Mouse (Mus musculus): ENCODE results near the gene Prss53. TPM values are rescaled to one million over a fixed set of nuclear protein-coding genes. Genes with fewer than 3 reads are reported as not detected.
"Not testable (repeated sequence)": the region's sequence is repeated elsewhere in the genome, so short reads cannot be mapped to it uniquely, and the experiment has no call there.

The Prss53 gene
- total RNA-seq, 1 experiment from 2014 or later: 0.27 TPM

- peak; percentile 62 for ATAC-seq (replicated peaks; ENCODE audit: low read depth, poor library complexity, severe bottlenecking)
These were observed 14.1 kb downstream of the Prss53 start, which contains the start of gene Zfp668 for GRCm38 (mm10) chr7:127876467-127877348. Gene Zfp668 (minus strand): TSS chr7:127876828.

- peak; percentile 62 for ATAC-seq (replicated peaks; ENCODE audit: low read depth, poor library complexity, severe bottlenecking)
These were observed 14.7 kb downstream of the Prss53 start, which contains the start of gene Zfp646 for GRCm38 (mm10) chr7:127876041-127876466. Gene Zfp646 (plus strand): TSS chr7:127876221.

DNA sequence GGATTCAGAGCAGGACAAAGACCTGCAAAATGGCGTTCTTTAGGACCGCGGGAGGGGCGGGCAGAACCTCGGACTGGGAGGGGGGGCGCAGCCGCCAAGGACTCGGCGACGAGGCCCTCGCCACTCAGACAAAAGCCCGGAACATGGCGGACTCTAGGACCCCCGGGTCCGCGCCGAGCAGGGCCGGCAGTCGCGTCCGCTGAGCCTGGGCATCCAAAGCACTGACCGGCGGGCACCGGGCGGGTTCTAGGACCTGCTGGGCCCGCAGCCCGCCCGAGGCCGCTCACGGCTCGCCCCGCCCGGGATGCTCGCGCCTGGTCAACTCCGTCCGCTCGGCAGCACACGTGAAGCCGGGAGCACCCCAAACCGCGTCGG, 15.2 kb downstream of the Prss53 start:
- peak; percentile 72 for ATAC-seq (replicated peaks; ENCODE audit: low read depth, poor library complexity, severe bottlenecking)

DNA sequence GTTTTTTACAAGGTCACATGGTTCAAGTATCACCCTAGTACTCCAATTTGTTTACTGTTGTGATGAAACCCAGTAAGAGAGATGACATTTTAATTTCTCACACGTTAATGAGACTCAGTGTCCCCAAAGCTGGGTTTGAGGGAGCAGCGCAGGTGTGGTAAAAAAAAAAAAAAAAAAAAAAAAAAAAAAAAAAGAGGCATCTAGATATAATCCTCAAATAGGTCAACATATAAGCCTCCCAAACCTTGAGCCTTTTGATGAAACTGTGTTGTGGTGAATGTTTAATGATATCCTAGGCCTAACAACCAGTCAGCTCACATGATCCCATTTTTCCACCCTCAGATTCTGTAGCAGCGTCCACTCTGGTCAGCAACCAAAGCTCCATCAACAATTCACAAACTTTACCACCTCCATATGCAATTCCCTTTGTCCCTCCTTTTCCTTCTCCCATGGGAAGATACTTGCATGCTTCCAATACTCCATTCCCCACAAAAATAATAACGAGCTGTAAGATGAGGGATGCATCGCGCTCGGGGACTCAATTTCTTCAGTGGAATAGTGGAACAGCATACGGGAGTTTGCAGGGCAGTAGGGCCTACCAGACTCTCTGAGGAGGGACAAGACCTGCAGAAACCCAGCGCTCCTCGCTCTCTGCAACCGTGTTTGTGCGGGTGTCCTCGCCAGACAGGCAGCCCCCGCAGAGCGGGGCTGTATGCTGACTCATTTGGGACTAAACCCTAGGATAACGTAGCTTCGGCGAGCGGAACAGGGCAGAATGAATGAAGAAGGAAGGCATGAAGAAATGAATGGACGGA, 15.8 kb downstream of the Prss53 start:
- ATAC-seq (replicated peaks; ENCODE audit: low read depth, poor library complexity, severe bottlenecking): peak; percentile 6; the same call in 1 of the 2 replicates

DNA sequence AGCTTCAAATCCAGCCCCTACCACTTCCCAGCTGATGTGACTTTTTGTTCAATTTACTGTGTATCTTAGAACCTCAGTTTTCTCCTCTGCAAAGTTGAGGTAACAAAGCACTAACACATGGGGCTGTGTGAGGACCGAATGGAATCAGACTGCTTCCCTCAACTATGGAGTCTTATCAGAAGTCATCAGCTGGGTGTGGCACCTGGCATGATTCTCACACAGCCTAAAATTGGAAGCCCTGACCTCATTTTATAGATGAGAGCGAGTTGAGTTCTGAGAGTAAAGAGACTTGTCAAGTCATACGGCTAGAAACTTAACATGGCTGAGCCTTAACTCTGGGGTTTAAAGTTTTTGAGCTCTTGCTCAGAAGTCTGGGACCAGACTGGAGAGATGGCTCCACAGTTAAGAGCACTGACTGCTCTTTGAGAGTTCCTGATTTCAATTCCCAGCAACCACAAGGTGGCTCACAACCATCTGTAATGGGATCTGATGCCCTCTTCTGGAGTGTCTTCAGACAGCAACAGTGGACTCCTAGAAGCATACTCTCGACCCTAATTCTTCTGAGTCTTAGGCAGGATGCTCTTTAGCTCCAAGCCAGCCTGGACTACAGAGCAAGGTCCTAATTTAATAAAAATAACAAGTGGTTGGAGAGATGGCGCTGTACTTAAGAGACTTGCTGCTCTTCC, 20.5 kb downstream of the Prss53 start:
- ATAC-seq (replicated peaks; ENCODE audit: low read depth, poor library complexity, severe bottlenecking): no peak

- no peak for ATAC-seq (replicated peaks; ENCODE audit: low read depth, poor library complexity, severe bottlenecking)
These were observed 21.5 kb downstream of the Prss53 start for GRCm38 (mm10) chr7:127869149-127869810.

GRCm38 (mm10) chr7:127867641-127868040, 23.1 kb downstream of the Prss53 start:
- ATAC-seq (replicated peaks; ENCODE audit: low read depth, poor library complexity, severe bottlenecking): no peak

DNA sequence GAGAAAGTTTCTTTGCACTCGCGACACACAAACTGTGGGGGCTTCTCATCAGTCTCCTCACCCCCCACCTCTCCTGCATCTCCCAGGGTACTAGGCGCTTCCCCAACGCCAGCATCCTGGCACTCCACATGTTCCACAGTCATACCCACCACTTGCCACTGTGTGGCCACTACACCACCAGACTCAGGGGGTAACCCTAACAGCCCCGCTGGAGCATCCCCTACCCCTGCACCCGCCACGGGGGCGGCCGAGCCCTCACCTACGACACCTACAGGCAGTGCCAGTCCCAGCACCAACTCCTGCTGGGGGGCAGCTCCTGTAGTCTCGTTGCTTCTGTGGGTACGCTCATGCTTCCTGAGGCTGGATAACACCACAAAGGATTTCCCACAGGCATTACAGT, 24.3 kb downstream of the Prss53 start:
- ATAC-seq (replicated peaks; ENCODE audit: low read depth, poor library complexity, severe bottlenecking): no peak

GRCm38 (mm10) chr7:127858258-127858657, 32.5 kb downstream of the Prss53 start:
- peak; percentile 89 for ATAC-seq (replicated peaks; ENCODE audit: low read depth, poor library complexity, severe bottlenecking)

- ATAC-seq (replicated peaks; ENCODE audit: low read depth, poor library complexity, severe bottlenecking): no peak
These were observed 39.9 kb downstream of the Prss53 start for GRCm38 (mm10) chr7:127850906-127851305.

DNA sequence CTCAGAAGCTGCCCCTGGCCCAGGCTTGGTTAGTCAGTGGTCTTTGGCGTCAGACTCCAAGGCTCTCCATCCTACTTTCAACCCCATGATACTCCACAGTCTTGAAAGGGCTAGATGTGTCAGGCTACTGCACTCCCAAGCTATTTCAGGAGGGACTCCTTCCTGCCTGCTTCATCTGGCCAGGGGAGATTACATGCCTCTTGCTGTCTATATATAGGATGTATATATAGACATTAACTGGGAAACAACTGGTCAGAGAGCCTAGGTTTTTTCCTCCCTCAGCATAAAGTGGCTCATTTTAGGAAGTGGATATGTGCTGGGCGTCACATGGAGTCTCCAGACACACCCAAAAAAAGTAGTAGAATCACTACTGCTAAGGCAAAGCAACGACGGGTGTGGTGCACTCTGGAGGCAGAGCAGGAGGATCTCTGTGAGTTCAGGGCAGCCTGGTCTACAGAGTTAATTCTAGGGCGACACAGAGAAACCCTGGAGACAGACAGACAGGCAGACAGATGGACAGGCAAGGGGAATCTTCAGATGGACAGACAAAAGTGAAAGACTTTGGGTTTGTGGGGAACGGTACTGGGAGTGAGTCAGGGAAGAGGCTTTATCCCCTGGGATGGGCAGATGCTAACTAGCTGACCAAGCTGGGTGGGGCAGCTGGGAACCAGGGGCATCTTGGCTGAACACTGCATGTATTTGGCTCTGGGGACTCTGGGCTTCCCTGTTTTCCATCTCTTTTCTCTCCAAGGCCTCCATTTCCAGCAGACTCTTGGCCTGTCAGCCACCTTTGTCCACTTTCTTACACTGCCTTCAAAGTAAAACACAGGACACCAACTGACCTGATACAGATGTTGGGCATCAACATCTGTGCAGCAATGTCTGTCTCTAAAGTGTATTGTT, 40.5 kb downstream of the Prss53 start:
- peak; percentile 52; the same call in 1 of the 2 replicates for ATAC-seq (replicated peaks; ENCODE audit: low read depth, poor library complexity, severe bottlenecking)

DNA sequence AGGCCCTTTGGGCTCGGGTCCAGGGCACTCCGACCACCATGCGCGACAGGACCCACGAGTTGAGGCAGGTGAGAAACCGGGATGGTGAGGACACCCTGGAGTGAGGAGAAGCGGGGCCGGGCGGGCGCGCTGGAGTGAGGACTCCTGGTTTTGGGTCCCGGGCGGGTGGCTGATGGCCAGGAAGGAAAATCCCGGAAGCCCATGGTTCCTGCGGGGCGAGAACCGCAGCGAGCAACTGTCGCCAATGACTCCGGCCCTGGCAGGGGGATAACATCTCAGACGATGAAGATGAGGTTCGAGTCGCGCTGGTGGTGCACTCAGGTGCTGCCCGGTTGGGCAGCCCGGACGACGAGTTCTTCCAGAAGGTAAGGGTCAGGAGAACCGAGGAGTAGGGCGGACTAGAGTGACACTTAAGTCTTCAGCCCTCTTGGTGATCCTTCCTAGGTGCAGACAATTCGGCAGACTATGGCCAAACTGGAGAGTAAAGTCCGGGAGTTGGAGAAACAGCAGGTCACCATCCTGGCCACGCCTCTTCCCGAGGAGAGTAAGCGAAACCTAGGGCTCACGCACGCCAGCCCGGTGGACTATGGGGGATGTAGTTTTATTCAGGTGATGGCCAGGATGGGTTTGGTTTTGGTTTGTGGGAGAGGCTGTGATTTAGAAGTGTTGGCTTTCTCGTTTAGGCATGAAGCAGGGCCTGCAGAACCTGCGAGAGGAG, 48.6 kb downstream of the Prss53 start:
- peak; percentile 61 for ATAC-seq (replicated peaks; ENCODE audit: low read depth, poor library complexity, severe bottlenecking)

DNA sequence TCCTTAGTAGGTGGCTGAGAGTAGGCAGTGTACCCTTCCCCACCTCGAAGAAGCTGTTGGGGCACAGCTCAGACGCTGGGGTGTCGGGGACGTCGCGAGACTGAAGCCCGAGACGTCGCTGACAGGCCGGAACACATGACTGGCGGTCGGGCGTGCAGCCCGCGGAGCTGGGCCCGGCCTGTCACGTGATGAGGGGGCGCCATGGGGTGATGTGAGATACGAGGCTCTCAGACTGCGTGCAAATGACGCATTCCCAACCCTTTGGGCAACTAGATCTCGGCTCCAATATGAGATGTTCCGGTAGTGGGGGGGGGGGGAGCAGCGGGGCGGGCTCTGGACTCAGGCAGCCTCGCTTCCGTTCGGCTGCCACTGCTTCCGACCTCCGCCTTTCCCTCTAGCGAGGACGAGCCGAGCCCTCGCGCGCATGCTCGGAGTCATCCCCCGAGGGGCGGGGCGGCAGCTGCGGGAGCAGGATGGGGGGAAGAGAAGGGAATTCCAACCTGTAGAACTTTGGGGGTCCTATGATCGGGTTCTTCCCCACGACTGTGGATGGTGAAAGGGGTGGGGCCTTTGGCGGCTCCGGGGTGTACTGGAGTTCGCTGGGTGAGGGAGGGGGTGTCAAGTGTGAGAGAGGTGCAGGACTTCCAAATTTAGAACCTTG, 49.3 kb downstream of the Prss53 start:
- ATAC-seq (replicated peaks; ENCODE audit: low read depth, poor library complexity, severe bottlenecking): peak; percentile 84

DNA sequence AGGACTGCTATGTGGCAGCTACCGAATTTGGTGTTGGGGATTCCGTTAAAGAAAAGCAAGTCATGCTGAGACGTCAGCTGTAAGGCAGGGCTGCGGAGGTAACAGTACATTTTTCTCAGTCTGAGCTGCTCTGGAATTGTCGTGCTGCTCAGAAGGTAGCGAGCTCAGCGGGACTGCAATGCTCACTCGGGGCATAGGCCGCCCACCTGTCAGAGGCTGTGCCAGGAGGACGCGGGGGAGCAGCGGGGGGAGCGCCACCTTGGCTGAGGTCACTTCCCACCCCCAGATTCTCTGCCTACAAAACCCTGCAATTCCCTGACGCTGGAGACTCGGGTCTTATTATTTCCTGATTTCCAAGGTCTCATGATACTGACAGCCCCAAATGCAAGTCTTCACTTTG, 49.9 kb downstream of the Prss53 start:
- peak; percentile 28 for ATAC-seq (replicated peaks; ENCODE audit: low read depth, poor library complexity, severe bottlenecking)

DNA sequence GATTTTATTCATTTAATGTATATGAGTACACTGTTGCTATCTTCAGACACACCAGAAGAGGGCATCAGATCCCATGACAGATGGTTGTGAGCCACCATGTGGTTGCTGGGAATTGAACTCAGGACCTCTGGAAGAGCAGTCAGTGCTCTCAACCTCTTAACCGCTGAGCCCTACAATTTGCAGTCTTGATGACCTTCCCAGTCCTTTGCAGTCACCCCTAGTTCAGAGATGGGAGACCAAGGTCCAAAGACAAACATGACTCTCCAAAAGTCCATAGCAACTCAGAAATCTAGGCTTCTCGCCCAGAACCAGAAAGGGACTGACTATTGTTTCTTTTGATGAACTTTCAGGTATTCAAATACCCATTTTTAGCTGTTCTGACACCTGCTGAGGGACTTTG, 50.7 kb downstream of the Prss53 start:
- not testable (repeated sequence) for ATAC-seq (replicated peaks; ENCODE audit: low read depth, poor library complexity, severe bottlenecking)

DNA sequence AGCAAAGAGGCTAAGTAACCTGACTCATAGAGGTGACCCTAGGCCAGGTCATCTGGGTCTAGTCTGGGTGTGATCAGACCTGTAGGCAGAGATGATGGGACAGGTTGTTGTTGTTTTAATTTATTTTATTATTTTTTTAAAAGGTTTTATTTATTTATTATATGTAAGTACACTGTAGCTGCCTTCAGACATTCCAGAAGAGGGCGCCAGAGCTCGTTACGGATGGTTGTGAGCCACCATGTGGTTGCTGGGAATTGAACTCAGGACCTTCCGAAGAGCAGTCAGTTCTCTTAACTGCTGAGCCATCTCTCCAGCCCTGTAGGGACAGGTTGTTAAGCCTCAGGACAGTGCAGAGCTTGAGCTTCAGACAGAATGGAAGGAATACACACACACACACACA, 52.9 kb downstream of the Prss53 start:
- ATAC-seq (replicated peaks; ENCODE audit: low read depth, poor library complexity, severe bottlenecking): not testable (repeated sequence)

DNA sequence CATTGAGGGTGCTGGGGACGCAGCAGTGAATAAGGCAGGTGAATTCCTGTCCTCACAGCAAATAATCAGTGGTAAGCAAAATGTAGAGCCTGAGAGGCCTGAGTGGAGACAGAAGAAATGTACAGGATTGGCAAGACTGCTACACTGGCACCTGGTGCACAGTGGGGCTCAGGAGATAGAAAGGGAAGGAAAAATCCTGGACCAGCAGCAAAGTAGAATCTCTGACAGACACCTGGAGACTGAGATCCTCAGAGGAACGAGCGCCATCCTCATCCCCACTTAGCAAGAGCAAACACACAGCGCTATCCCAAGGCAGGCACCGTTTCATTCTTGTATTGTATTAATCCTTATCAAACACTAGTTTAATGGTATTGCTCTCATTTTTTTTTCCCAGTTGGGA, 53.3 kb downstream of the Prss53 start:
- no peak for ATAC-seq (replicated peaks; ENCODE audit: low read depth, poor library complexity, severe bottlenecking)
